Mouse (Mus musculus) CD4-positive, CD25-positive, alpha-beta regulatory T cell, adult 2 months (primary cell): Measurements from ENCODE around the gene Celf1.

Source experiments
- DNase-seq: peaks from one replicate; pipeline ENCODE4 v3.0.0-alpha.2; 2012; ENCODE audit warnings: low read depth, low spot score

Celf1 gene

GRCm38 (mm10) chr2:90939750-90940149, 432 bp upstream of the Celf1 start:
- DNase-seq = no peak

- no peak for DNase-seq
Measured at GRCm38 (mm10) chr2:90941744-90942143, 1.6 kb downstream of the Celf1 start.

GRCm38 (mm10) chr2:90950149-90950548, 10.0 kb downstream of the Celf1 start:
- no peak for DNase-seq

GRCm38 (mm10) chr2:90950582-90951194, 10.5 kb downstream of the Celf1 start:
- DNase-seq = no peak

GRCm38 (mm10) chr2:90953461-90953860, 13.3 kb downstream of the Celf1 start:
- DNase-seq = no peak

GRCm38 (mm10) chr2:90956053-90956452, 15.9 kb downstream of the Celf1 start:
- DNase-seq = no peak

GRCm38 (mm10) chr2:90958856-90959255, 18.7 kb downstream of the Celf1 start:
- DNase-seq = no peak

GRCm38 (mm10) chr2:90960012-90960411, 19.8 kb downstream of the Celf1 start:
- no peak for DNase-seq

- DNase-seq = no peak
Measured at GRCm38 (mm10) chr2:90963304-90963703, 23.1 kb downstream of the Celf1 start.

- DNase-seq = peak; percentile 19
Measured at GRCm38 (mm10) chr2:90964811-90965465, 24.8 kb downstream of the Celf1 start.

GRCm38 (mm10) chr2:90965466-90966080, 25.4 kb downstream of the Celf1 start:
- no peak for DNase-seq

- DNase-seq = no peak
Measured at GRCm38 (mm10) chr2:90970606-90971005, 30.4 kb downstream of the Celf1 start.

- DNase-seq = no peak
Measured at GRCm38 (mm10) chr2:90974101-90974500, 33.9 kb downstream of the Celf1 start.

- no peak for DNase-seq
Measured at GRCm38 (mm10) chr2:90975181-90975835, 35.1 kb downstream of the Celf1 start.

GRCm38 (mm10) chr2:90976590-90976989, 36.4 kb downstream of the Celf1 start:
- no peak for DNase-seq

GRCm38 (mm10) chr2:90977291-90977690, 37.1 kb downstream of the Celf1 start:
- no peak for DNase-seq

- no peak for DNase-seq
Measured at GRCm38 (mm10) chr2:90986055-90986454, 45.9 kb downstream of the Celf1 start.

- no peak for DNase-seq
Measured at GRCm38 (mm10) chr2:91008536-91008935, 68.4 kb downstream of the Celf1 start.

- DNase-seq = no peak
Measured at GRCm38 (mm10) chr2:91013881-91014280, 73.7 kb downstream of the Celf1 start.

- DNase-seq = no peak
Measured at GRCm38 (mm10) chr2:91015386-91015785, 75.2 kb downstream of the Celf1 start.

- no peak for DNase-seq
Measured at GRCm38 (mm10) chr2:91018061-91018788, 78.0 kb downstream of the Celf1 start.

GRCm38 (mm10) chr2:91019911-91020310, 79.7 kb downstream of the Celf1 start:
- DNase-seq = no peak
